Comparison of ENCODE assay signal across 31 mouse cellular contexts in the genomic region with DNA sequence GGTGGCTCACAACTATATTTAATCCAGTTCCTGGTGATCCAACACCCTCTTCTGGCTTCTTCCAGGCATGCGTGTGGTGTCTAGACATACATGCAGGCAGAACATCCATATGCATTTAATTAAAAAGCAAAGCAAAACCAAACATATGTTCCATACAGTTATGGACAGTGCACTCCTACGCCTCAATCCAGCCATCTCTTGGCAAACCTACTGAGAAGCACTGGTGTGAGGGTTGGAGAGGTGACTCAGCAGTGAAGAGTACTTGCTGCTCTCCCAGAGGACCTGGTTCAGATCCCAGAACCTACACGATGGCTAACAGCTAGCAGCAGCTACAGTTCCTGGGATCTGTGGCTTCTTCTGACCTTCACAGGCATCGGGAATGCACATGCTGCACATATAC. TPM values are rescaled to one million over a fixed set of nuclear protein-coding genes. Genes with fewer than 3 reads are reported as not detected.
DNase-seq lines count a peak whose midpoint lies in the region; TF ChIP-seq lines count a peak whose summit lies in the region.
"Had no signal": no experiment of that assay in that cellular context is flagged by ENCODE, and none has a peak within 500 bp of the region (broad histone marks: within the 10 kb centered on the region; RNA-seq: fewer than 3 reads in every experiment).

No protein-coding gene starts in this region.

- DNase-seq in layer of hippocampus, adult 2 months (ENCODE audit: low spot score in 2 of 2): no peak
- no peak for DNase-seq in layer of hippocampus, adult 9-10 months (ENCODE audit: low spot score)
- peak; percentile 73 for DNase-seq in right cerebral cortex, adult 18-20 months
- no peak for DNase-seq in right cerebral cortex, postnatal 14 days
- DNase-seq in NIH3T3 (ENCODE audit: low read depth): peak; percentile 69
- DNase-seq in left cerebral cortex, postnatal 36 days (ENCODE audit: low spot score in 2 of 2): peak; percentile 47 to 66
- DNase-seq in cerebellum, postnatal 10 days: no peak
- DNase-seq: adrenal gland, postnatal 10 days; B cell, adult 2 months; cerebellum, adult 11 months; cerebellum, adult 9-10 months; heart, adult 2 months; heart, postnatal 14 days; kidney, adult 18-20 months; kidney, postnatal 25 days; lung, embryonic 14.5 days; lung, postnatal 14 days; thymus, adult 2 months; thymus, postnatal 36 days had no signal

- no peak overlapping the region for H3K27ac ChIP-seq in layer of hippocampus, adult 2 months
- H3K27ac ChIP-seq: embryonic facial prominence, embryonic 13.5 days; forebrain, embryonic 10.5 days; heart, adult 2 months; heart, embryonic 13.5 days; hindbrain, embryonic 10.5 days; hindbrain, embryonic 15.5 days; kidney, embryonic 15.5 days; limb, embryonic 12.5 days; liver, embryonic 15.5 days; midbrain, embryonic 10.5 days; neural tube, embryonic 12.5 days had no signal

- intact Hi-C loops in left cerebral cortex, postnatal 36 days (cut with DNase I): no loop called here

- 0 out of 2 replicates have a peak, but pooled peaks have one; percentile 9 for TF ChIP-seq CTCF in layer of hippocampus, adult 2 months (conservative IDR thresholded peaks at IDR 0.05)

- no peak overlapping the region for H3K4me3 ChIP-seq in layer of hippocampus, adult 2 months
- H3K4me3 ChIP-seq: embryonic facial prominence, embryonic 13.5 days; forebrain, embryonic 10.5 days; heart, adult 2 months; heart, embryonic 13.5 days; hindbrain, embryonic 10.5 days; hindbrain, embryonic 15.5 days; kidney, embryonic 15.5 days; limb, embryonic 12.5 days; liver, embryonic 15.5 days; midbrain, embryonic 10.5 days; myocyte; neural tube, embryonic 12.5 days had no signal

RNA-seq across cellular contexts. Expression of a gene that starts 17.7 kb away (rescaled TPM):
- 1 to 10 TPM; 6.0 to 6.5 TPM for total RNA-seq in layer of hippocampus, adult 2 months (2021)
- total RNA-seq in left cerebral cortex, postnatal 36 days (2021): 10 to 100 TPM in 1 of 2 experiments, 1 to 10 TPM in 1; 9.7 to 13.4 TPM
- total RNA-seq: common myeloid progenitor, adult 5-6 weeks had no signal

RNA-seq across cellular contexts. Expression of a gene that starts 36.8 kb away (rescaled TPM):
- 10 to 100 TPM; 21.0 to 25.7 TPM for total RNA-seq in layer of hippocampus, adult 2 months (2021)
- total RNA-seq in left cerebral cortex, postnatal 36 days (2021): 10 to 100 TPM; 22.0 to 23.4 TPM

RNA-seq across cellular contexts. Expression of a gene that starts 52.3 kb away (rescaled TPM):
- 10 to 100 TPM; 62.3 to 62.7 TPM for total RNA-seq in layer of hippocampus, adult 2 months (2021)
- total RNA-seq in left cerebral cortex, postnatal 36 days (2021): 10 to 100 TPM; 70.7 to 82.7 TPM

Comparison
In these comparisons a context has a peak if more than half of its experiments do, and no peak if none do; other contexts are left out.
1. DNase-seq: peak in right cerebral cortex, adult 18-20 months (single experiment), NIH3T3 (single experiment) and left cerebral cortex, postnatal 36 days (2 of 2); none in layer of hippocampus, adult 2 months (0 of 2), layer of hippocampus, adult 9-10 months (single experiment), right cerebral cortex, postnatal 14 days (single experiment) and cerebellum, postnatal 10 days (0 of 2).